Mouse (Mus musculus) layer of hippocampus, adult 11-12 months (tissue): ENCODE measurements around the gene Crtam.

Experiments
- DNase-seq: peaks from one replicate; pipeline ENCODE4 v3.0.0; 2022; ENCODE audit warnings: low spot score

Gene Crtam

DNA sequence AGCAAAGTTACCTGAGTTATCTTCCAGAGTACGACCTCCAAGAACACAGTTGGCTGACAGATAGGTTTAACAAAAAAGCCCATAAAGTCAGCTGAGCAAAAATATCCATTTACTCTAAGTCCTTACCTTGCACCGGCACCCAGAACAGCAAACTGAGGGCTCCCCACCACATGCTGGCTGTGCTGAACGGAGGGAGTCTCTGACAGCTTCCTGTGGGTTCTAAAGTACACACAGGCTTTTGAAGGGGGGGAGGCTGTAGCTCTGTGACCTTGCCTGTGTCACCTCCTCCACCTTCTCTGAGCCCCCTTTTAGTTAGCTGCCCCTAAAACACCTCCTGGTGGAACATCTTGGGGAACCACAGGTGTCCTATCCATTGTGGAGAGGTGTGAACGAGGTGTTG lies at the start of gene Crtam:
Gene Crtam (minus strand): TSS at position 214 of the 400 bp plus-strand sequence.
- no peak for DNase-seq

DNA sequence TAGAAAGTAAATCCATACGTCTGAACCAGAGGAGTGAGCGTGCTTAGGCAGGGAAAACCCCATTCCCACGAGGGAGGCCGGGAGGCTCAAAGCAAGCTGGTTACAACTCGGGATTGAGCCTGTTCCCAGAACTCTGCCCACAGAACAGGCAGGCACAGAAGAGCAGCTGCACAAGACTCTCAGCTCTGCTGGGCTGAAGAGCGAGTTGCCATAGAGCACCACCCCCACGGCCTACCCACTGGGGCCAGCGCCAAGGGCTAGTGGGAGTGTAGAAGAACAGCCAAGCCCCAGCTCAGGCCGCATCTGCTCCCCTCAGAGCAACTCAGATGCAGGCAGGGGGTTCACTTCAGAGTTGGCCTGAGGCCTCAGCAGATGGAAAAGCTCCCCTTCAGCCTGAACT lies 49.7 kb upstream of the Crtam start:
- peak; percentile 94 for DNase-seq

DNA sequence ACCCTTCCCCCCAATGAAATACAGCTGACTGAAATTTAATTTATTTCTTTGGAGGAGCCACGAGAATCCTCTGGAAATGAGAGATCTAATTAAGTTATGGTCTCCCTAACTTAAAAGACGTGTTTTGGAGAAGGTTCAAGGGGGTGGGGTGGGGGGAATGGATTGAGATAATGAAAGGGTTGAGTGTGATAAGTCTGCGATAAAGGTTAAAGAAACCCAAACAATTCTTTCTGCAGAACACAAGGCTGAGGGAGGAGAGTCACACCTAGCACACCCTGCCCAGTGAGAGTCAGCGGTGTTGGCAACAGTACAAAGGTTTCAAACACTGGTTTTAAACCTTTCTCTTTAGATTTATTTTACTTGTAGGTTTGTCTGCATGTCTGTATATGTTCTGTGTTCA lies 49.0 kb upstream of the Crtam start:
- DNase-seq: no peak

DNA sequence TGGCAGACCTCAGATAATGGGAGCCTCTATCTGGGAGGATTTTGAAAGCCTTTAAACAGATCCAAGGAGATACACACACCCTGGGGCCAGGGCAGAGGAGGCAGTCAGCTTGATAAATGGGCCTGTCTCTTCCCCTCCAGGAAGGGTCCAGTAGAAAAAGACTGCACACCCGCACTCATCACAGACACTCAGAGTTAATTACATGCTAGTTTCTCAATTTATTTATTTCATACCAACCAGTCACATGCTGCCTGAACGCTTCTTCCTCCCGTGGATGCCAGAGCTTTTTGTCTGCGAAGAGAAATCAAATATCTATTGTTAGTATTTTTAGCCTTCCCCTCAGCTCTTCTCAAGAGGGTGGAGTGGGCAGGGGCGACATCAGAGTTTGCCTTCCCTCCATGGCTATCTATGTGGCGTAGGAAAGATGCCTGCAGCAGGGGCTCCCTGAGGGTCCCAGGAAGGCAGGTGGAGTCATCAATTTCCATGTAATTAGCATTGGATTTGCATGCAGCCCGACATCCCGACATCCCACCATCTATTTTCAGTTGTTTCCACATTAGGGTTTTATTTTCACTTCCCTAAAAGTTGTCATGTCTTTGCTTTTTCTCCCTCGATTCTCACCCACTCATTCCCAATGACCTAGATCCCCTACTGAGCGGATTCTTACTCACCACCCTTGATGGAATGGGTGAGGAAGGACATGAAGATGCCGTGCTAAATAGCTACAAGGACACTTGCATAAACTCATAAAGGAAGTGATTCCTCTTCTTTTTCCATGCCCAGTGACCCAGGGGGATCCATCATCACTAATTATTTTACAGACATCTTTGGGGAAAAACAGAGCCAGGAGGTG lies 46.9 kb upstream of the Crtam start:
- DNase-seq: no peak

DNA sequence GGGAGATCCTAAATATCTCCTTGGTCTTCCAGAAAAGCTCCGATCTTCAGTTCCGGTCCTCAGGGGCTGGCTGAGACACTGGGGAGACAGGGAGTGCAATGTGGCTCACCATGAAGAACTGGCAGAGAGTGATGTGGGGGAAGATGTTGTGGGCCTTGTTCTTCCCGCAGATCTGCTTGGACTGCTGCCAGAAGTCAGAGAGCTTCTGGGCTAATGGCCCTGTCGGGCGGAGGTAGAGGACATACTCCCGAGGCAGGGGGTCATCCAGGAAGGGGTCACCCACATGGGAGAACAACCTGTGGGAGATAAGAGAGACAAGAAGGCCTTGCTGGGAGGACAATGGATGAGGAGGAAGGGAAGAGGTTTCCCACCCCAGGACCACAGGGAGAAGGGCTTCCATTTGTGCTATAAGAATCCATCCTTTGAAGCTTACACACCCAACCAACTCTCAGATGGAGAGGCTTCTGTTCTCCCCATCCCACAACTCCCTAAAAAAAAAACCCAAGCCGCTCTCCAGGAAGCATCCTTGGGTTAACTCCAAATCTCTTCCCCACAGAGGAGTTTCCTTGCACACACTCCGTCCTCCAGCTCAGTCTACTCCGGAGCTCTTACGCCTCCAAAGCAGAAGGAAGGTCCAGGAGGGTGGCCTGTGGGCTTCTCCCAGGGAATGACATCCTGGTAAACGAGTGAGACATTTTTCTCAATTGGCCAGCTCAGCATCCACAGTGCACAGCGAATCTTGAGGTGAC lies 46.1 kb upstream of the Crtam start:
- DNase-seq: no peak

DNA sequence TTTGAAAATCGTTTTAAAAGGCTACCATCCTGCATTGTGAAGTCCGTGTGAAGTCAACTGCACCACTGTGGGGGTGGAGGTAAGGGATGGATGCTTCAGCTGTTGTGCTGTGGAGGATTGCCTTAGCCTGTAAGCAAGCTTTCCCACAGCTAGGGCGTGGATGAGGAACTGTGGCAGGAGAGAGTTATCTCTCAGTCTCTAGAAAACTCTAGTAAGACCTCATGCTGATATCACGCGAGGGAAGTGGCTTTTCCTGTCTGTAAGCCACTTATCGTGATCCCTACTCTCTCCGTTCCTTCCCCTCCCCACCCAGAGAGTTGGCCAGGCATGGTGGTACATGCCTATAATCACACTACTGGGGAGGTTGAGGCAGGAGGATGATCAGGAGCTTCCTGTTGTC lies 44.9 kb upstream of the Crtam start:
- no peak for DNase-seq

DNA sequence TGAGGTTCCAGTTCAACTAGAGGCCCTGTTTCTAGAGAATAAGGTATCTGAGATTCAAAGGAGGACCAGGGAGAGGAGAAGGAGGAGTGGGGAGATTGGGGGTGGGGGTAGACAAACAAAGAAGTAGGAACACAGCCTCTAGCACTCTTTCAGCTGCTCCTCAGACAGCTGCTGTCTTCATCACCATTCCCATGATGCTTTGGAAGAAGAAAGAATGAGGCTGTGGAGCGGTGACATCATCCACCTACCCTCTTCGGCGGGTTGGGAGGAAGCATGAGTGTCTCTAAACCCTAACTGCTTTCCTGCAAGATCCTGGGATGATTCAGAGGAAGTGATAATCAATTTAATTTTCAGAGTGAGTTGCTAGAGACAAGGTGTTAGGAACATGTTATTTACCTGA lies 44.4 kb upstream of the Crtam start:
- DNase-seq: no peak

DNA sequence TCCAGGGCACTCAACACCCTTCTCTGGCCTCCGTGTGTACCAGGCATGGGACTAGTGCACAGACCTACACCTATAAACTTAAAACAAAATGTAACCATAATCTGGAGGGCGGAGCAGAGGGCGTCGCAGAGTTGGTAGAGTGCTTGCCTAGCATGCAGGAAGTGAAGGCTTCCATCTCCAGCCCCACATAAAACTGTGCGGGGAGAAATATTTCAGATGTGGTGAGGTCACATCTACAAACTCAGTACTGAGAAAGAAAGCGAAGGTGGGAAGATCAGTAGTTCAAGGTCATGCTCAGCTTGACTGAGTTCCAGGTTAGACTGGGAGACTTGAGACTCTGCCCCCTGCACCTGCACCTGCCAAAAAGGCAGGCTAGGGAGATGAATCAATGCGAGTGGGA lies 43.8 kb upstream of the Crtam start:
- no peak for DNase-seq

DNA sequence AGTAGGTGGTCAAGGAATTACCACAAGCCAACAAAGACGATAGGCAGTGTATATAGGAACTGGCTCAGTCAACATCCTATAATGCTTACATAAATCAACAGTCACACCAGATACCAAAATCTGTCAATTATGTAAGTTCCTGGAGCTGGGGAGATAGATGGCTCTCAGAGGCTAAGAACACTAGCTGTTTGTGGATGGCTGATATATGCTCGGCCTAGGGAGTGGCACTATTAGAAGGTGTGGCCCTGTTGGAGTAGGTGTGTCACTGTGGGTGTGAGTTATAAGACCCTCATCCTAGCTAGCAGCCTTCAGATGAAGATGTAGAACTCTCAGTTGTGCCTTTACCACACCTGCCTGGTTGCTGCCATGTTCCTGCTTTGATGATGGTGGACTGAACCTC lies 43.2 kb upstream of the Crtam start:
- DNase-seq: no peak

DNA sequence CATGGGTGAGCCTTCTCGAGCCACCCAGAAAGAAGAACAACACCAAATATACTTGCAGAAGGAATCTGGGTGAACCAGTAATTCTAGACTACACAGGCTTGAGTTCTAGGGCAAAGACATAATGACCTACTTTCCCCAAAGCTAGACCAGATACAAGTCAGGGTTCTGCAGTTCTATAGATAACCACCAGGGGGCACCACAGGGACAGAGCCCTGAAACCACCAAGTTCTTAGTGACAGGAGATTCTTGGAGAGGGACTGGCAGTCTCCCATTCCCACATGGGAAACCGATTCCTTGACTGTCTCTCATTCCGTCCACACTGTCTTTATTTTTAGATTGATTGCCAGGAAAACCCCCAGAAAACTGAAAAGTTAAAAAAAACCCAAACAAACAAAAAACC lies 40.2 kb upstream of the Crtam start:
- peak; percentile 95 for DNase-seq

DNA sequence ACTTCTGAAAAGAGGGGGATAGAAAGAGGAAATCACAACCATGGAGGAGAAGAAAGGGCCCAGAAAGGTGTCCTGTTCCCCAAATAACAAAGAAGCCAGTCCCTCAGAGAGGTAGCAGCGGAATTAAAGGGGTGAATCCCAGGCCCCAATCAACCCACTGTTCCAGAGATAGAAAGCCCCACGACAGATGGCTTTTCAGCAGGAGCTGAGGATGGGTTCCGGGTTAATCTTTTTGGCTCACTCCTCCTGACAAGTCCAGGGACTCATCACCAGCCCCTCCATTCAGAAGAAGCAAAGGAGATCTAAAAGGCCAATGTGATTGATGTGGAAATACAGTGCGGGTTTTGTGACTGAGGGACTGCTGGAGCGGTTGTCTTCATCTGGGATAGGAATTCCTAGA lies 39.2 kb upstream of the Crtam start:
- DNase-seq: no peak

DNA sequence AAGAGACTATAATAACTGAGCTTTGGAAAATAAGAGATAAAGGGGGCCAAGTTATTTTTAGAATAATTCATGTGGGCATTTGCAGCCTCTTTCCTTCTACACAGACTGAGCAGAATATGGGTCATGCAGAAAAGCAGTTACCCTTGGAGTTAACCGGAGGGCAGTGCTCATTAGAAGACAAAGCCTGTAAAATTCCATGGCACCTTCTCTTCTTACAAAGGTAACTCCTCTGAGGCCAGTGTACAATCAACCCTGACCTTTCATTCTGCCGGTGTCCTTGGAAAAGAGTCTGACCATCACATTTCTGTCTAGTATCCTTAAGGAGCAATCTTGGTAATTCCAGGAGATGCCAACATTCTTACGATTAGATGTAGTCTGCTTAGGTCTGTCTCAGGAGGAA lies 37.0 kb upstream of the Crtam start:
- DNase-seq: no peak

DNA sequence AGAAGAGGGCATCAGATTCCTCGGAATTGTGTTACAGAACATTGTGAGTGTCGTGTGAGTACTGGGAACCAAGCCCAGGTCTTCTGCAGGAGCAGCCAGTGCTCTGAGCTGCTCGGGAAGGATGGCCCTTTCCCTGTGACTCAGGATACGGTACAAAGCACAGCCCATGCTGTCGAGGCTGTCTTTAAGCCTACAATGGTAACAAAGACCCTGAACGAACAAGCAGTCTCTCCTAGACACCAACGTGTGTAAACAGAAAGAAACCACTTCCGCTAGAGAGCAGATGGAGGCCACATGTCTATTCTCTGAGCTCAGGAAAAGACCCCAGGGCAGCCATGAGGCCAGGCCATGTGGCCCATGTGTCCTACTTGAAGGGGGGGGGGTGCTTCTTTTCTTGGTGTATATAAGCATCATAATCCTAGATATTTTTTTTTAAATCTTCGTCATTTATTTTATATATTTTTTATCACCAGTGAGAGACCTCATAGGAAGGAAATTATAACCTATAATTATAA lies 33.8 kb upstream of the Crtam start:
- DNase-seq: no peak

DNA sequence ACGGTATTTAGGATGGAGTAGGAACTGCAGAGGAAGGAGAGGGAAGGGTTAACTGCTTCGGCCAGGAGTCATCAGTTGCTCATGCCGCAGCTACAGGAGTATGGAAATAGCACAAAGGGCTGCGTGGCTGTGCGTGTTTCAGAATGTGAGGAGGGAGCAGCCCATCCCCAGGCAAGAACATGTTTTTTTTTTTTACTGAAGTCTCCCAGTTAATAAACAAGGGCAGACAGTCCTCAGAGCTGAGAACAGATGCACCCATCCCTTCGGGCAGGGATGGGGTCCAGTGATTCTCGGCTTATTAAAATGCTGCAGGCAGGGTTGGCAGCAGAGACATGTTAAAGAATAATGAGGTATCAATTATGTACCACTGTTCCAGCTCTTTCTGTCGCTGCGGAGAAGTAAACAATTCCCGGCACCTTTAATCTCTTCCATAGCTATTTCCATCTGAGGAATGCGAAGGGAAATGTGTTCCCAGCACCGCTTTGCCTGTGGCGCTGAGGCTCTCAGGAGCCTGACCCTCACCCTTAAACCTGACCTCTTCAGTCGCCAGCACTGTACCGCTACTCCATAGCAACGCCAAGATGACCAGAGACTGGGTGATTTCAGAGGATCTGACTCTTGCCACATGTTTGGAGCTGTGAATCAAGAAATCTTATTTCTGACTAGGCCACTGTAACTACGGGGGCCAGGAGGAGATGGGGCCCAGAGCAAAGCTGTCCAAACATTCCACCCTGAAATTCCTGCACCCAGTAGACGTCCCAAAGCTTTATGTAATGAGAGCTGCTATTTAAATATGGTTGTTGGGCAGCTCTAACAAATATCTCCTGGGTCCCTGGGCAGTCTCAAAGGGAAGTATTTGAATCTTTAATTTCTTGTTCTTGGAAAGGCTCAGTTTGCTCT lies 27.4 kb upstream of the Crtam start:
- no peak for DNase-seq

DNA sequence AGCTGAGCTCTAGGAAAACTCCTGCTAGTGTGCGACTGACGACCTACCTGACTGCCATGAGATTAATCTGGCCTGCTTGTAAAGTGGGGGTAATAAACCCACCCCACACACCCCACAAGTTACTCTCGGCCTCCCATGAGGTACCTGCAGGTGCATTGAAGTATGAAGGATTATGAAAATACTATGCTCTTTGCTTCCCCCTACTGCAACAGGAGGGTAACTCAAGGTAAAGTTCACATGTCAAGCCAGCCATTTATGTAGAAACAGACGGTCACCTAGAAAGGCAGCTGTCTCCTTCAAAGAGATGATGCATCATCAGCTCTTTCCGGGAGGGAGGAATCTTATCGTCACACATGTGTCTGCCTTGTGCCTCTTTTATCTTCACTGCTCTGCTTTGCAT lies 25.4 kb upstream of the Crtam start:
- no peak for DNase-seq

DNA sequence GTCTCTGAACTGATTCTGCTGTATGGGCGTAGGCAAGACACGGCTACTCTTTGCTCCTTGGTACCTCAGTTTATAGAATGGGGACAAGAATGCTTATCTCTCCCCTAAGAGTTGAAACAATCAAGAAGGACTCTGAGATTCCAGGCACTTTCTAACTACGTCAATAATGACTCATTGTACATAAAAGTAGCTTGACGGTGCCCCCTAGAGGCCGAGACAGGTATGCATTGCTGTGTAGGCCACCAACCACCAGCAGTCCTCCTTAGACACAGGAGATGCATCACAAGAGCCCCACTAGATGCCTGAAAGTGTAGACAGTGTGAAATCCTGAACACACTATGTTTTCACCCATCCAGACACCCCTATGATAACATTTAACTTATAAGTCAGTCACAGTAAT lies 24.0 kb upstream of the Crtam start:
- DNase-seq: peak; percentile 76

DNA sequence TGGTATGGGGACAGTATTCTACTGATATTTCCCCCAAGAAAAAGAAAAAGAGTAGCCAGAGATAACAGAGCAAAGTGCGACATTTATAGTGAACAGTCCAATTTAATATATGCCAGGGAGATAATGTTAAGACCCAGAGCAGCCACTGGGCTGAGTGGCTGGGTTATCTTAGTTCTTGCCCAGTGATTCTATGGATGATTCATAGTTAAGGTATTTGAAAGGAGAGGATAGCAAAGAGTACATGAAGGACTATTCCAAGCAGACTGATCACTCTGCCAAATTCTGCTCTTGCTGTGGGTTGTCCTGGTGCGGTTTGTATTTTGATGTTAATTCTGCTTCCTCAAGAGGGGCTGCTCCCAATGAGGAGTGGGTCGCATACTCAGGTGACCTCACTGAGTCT lies 17.3 kb upstream of the Crtam start:
- DNase-seq: no peak

DNA sequence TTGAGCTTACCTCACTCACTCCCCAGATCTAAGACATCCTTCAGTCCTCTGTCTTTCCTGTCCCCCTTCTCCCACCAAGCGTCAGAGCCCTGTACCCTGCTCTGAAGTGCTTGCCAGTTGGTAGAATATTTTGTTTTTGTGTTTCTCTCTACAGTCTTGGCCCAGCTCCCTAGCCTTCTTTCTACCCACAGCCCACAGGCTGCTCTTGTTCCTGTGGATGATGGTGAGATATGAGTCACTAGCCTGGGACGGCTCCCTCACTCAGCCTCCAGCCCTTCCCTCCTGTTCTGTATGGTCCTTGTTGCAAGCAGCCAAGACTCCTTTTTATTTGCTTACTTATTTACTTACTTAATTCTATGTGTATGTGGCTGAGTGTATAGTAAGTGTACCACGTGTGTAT lies 16.1 kb upstream of the Crtam start:
- DNase-seq: peak; percentile 47

DNA sequence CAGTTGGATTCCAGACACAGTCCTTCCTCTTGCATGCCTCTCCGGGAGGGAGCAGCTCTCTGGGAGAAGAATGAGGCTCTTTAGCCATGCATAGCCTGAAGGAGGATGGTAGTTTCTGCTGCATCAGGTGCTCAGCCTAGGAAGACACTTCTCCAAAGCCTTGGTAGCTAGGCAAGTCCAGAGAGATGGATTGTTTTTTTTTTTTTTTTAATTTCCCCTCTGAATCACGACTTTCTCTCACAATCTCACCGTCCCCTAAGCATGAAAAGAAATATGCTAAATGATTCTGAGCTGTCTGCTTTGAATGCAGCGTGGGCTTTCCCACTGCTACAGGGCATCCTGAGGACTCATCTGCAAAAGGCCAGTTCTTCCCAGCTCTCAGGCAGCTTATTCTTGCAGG lies 10.1 kb upstream of the Crtam start:
- DNase-seq: no peak

DNA sequence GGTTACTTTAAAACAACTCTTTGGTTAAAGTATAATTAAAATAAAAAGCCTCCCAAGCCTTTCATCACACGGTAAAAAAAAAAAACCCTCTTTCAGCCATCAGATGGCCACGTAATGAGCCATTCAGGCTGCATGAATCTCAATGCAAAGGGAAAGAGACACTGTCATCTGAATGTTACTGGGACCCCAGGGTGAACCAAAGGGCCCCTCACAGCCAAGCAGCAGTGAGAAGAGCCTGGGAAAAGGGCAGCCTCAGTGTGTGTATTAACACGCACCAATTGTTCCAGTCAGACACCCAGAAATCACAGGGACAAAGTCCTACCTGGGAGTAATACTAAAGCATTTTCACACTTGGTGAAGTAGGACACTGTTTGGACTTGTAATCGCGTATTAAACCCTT lies 8.0 kb upstream of the Crtam start:
- DNase-seq: no peak

DNA sequence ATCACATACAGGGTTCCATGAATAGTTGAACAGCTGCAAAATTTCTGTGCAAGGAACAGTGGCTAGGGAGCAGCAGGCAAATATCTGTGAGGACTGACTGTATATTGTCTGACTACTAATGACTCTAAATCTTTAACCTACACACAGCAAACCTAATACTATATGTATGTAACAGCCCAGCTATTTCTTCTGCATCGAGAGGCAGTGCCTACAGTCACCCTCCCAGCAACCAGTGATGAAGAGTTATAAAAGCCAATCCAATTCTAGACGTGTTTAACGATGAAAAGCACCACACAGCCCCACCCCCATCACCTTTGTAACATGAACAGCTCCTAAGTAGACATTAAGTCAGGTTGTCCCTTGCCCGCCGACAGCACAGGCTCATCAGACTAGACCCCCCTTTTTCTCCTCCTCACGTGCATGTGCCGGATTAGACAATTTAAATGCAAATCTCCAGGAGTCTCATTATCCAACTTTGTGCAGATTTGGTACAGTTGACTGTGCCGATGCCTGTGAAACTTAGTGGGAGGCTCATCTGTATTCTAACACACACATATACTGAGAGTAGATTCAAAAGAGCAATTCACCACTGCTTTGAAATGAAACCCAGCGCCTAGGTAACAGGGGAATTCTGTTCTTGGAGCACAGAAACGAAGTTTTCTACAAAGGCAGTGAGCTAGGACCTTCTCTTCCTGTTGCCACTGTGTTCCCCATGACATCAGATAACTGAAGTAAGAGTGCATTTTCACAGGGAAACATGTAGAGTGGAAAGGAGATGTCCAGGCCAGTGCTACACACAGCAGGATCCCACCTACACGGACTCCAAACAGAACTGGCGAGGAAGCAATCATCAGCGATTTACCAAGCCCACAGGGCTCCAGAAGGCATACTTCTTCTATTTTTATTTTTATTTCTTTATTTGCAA lies 7.3 kb upstream of the Crtam start:
- no peak for DNase-seq
